Mouse (Mus musculus): Measurements from ENCODE around the gene Ccdc89. TPM values are rescaled to one million over a fixed set of nuclear protein-coding genes. Genes with fewer than 3 reads are reported as not detected.

Ccdc89 gene
- polyA plus RNA-seq, 1 experiment from 2014 or later, result 0.47 TPM

GRCm38 (mm10) chr7:90460330-90460729, 34.0 kb downstream of the Ccdc89 start:
- Histone ChIP-seq H3K4me2 (replicated peaks; ENCODE audit: low read depth) (peak overlapping the region; percentile 13; the same call in 1 of the 2 replicates), H3K27me3 (replicated peaks; ENCODE audit: control insufficient read depth, insufficient read depth, low read length) (no peaks in the 10 kb centered on the region), H3K4me1 (replicated peaks; ENCODE audit: control insufficient read depth, insufficient read depth, low read length) (no peaks in the 10 kb centered on the region; the same call in 1 of the 2 replicates), H3K4me3 (ENCODE audit: low read depth, low read length) (no peak overlapping the region), H3K9ac (ENCODE audit: low read depth, low read length) (no peak overlapping the region), H3K27ac (ENCODE audit: low read depth, low read length) (no peak overlapping the region), H3K9me3 (ENCODE audit: control insufficient read depth) (no peaks in the 10 kb centered on the region), H3K36me3 (ENCODE audit: control insufficient read depth, insufficient read depth) (no peaks in the 10 kb centered on the region)
- TF ChIP-seq CTCF (IDR thresholded peaks at IDR 0.05; ENCODE audit: low read depth), result no peak
- 42% methylated on average over 10 of the region's 10 CpGs for WGBS
- ATAC-seq, result no peak

DNA sequence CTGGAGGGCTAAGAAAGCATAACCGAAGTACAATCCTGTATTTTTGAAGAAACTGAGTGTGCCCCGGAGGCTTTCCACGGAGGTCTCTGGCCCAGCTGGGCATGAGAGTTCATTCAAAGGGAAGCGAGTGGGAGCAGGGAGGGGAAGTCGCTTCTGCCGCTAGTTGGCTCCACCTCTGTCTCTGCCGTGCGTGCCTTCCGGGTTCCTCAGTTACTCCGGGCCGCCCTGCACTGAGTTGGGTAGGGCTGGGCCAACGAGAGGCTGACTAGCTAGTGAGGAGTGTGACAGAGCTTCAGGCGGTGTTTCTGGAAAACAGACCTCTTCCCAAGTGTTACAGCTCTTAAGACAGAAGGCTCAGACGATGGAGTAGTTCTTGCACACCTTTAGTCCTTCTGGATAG, 34.6 kb downstream of the Ccdc89 start:
- no peaks in the 10 kb centered on the region for H3K36me3 ChIP-seq (ENCODE audit: control insufficient read depth, insufficient read depth)
- no peaks in the 10 kb centered on the region; the same call in 1 of the 2 replicates for H3K4me1 ChIP-seq (replicated peaks; ENCODE audit: control insufficient read depth, insufficient read depth, low read length)
- peak; percentile 70 for TF ChIP-seq CTCF (IDR thresholded peaks at IDR 0.05; ENCODE audit: low read depth)
- ATAC-seq, result peak; percentile 31; the same call in 1 of the 2 replicates
- H3K4me3 ChIP-seq (ENCODE audit: low read depth, low read length), result no peak overlapping the region
- no peaks in the 10 kb centered on the region for H3K27me3 ChIP-seq (replicated peaks; ENCODE audit: control insufficient read depth, insufficient read depth, low read length)
- 18% methylated on average over 14 of the region's 14 CpGs for WGBS
- H3K4me2 ChIP-seq (replicated peaks; ENCODE audit: low read depth), result peak overlapping the region; percentile 13
- no peak overlapping the region for H3K9ac ChIP-seq (ENCODE audit: low read depth, low read length)
- H3K9me3 ChIP-seq (ENCODE audit: control insufficient read depth), result no peaks in the 10 kb centered on the region
- no peak overlapping the region for H3K27ac ChIP-seq (ENCODE audit: low read depth, low read length)

- Histone ChIP-seq H3K27ac (ENCODE audit: low read depth, low read length) (no peak overlapping the region), H3K27me3 (replicated peaks; ENCODE audit: control insufficient read depth, insufficient read depth, low read length) (no peaks in the 10 kb centered on the region), H3K4me1 (replicated peaks; ENCODE audit: control insufficient read depth, insufficient read depth, low read length) (no peaks in the 10 kb centered on the region), H3K4me3 (ENCODE audit: low read depth, low read length) (no peak overlapping the region), H3K36me3 (ENCODE audit: control insufficient read depth, insufficient read depth) (0 out of 2 replicates have a peak, but pooled peaks cover 2% of the 10 kb centered on the region), H3K9me3 (ENCODE audit: control insufficient read depth) (no peaks in the 10 kb centered on the region), H3K9ac (ENCODE audit: low read depth, low read length) (no peak overlapping the region), H3K4me2 (replicated peaks; ENCODE audit: low read depth) (no peak overlapping the region)
- WGBS, result 94% methylated on average over 5 of the region's 5 CpGs
- TF ChIP-seq CTCF (IDR thresholded peaks at IDR 0.05; ENCODE audit: low read depth), result no peak
- no peak for ATAC-seq
Measured at GRCm38 (mm10) chr7:90461441-90461840, 35.1 kb downstream of the Ccdc89 start.

GRCm38 (mm10) chr7:90473511-90473910, 47.1 kb downstream of the Ccdc89 start:
- no peaks in the 10 kb centered on the region for H3K9me3 ChIP-seq (ENCODE audit: control insufficient read depth)
- H3K36me3 ChIP-seq (ENCODE audit: control insufficient read depth, insufficient read depth), result peaks cover 22% of the 10 kb centered on the region; the same call in 1 of the 2 replicates
- no peak overlapping the region for H3K4me2 ChIP-seq (replicated peaks; ENCODE audit: low read depth)
- no peak overlapping the region for H3K27ac ChIP-seq (ENCODE audit: low read depth, low read length)
- no peak for ATAC-seq
- 49% methylated on average over 2 of the region's 2 CpGs for WGBS
- H3K9ac ChIP-seq (ENCODE audit: low read depth, low read length), result no peak overlapping the region
- peaks cover 2% of the 10 kb centered on the region for H3K27me3 ChIP-seq (replicated peaks; ENCODE audit: control insufficient read depth, insufficient read depth, low read length)
- 0 out of 2 replicates have a peak, but pooled peaks cover 3% of the 10 kb centered on the region for H3K4me1 ChIP-seq (replicated peaks; ENCODE audit: control insufficient read depth, insufficient read depth, low read length)
- H3K4me3 ChIP-seq (ENCODE audit: low read depth, low read length), result no peak overlapping the region
- no peak for TF ChIP-seq CTCF (IDR thresholded peaks at IDR 0.05; ENCODE audit: low read depth)

- Histone ChIP-seq H3K4me1 (replicated peaks; ENCODE audit: control insufficient read depth, insufficient read depth, low read length) (0 out of 2 replicates have a peak, but pooled peaks cover 3% of the 10 kb centered on the region), H3K4me3 (ENCODE audit: low read depth, low read length) (peak within 1 kb of the TSS; percentile 62), H3K9ac (ENCODE audit: low read depth, low read length) (peak within 1 kb of the TSS; percentile 66), H3K27me3 (replicated peaks; ENCODE audit: control insufficient read depth, insufficient read depth, low read length) (peaks cover 7% of the 10 kb centered on the region), H3K27ac (ENCODE audit: low read depth, low read length) (peak within 1 kb of the TSS; percentile 71), H3K36me3 (ENCODE audit: control insufficient read depth, insufficient read depth) (0 out of 2 replicates have a peak, but pooled peaks cover 6% of the 10 kb centered on the region), H3K9me3 (ENCODE audit: control insufficient read depth) (no peaks in the 10 kb centered on the region), H3K4me2 (replicated peaks; ENCODE audit: low read depth) (peak within 1 kb of the TSS; percentile 96)
- TF ChIP-seq CTCF (IDR thresholded peaks at IDR 0.05; ENCODE audit: low read depth), result no peak
- under 1% methylated on average over 36 of the region's 36 CpGs for WGBS
- peak; percentile 100 for ATAC-seq
Measured at GRCm38 (mm10) chr7:90475793-90476312, 49.5 kb downstream of the Ccdc89 start, which contains the start of gene Tmem126b. Gene Tmem126b, minus strand, starts transcription at chr7:90476001.

DNA sequence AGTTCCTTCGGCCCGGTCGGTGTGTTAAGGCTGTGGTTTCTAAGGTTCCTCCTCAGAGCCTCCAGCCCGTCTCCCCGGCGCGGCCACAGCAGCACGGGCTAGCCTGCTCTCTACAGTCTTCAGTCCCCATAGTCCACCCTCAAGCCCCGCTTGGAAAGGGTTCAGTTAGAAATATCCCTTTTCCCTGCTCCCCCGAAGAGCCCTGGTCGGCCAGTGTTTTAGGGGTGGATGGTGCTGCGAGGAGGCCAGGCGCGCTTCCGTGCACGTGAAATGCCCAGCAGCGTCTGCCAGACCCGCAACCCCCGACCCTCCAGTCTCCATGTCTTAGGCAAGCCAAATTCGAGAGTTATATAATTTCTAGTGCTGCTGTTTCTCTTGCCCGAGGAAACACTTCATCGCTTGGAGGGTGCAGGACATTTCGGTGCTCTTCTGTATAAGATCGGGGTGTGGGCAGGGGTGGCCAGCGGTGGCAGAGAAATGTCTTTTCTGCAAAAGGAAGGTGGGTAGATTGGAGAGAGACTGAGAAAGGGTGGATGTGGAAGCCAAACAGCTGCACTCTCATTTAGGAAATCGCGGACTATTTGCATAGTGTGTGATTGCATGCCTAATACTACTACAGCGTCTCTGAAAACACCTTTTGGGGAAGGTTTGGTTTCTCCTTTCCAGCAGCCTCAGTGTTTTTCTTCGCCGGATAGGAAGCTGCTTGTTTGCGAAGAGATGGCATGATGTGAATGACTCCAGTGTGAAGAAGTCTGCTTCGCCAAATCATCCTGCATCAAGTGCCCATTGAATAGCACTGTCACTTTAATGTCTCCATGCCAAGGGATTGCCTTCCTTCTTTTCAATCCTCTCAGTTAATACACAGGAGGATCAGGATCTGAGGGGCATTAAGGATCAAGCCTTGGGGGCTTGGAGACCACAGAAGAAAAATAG, 50.2 kb downstream of the Ccdc89 start, which contains the start of gene Dlg2:
Dlg2 (plus strand) TSS at position 360 of the 933 bp plus-strand sequence.
- Histone ChIP-seq H3K9ac (ENCODE audit: low read depth, low read length) (peak within 1 kb of the TSS; percentile 66), H3K4me1 (replicated peaks; ENCODE audit: control insufficient read depth, insufficient read depth, low read length) (0 out of 2 replicates have a peak, but pooled peaks cover 3% of the 10 kb centered on the region), H3K4me2 (replicated peaks; ENCODE audit: low read depth) (peak within 1 kb of the TSS; percentile 96), H3K36me3 (ENCODE audit: control insufficient read depth, insufficient read depth) (0 out of 2 replicates have a peak, but pooled peaks cover 6% of the 10 kb centered on the region), H3K9me3 (ENCODE audit: control insufficient read depth) (no peaks in the 10 kb centered on the region), H3K27ac (ENCODE audit: low read depth, low read length) (peak within 1 kb of the TSS; percentile 71), H3K27me3 (replicated peaks; ENCODE audit: control insufficient read depth, insufficient read depth, low read length) (peaks cover 7% of the 10 kb centered on the region), H3K4me3 (ENCODE audit: low read depth, low read length) (peak within 1 kb of the TSS; percentile 62)
- ATAC-seq, result peak; percentile 74
- TF ChIP-seq CTCF (IDR thresholded peaks at IDR 0.05; ENCODE audit: low read depth), result no peak
- under 1% methylated on average over 32 of the region's 32 CpGs for WGBS

Other genes starting within 250 kb of the Ccdc89 start
- not detected in 2 replicates for gene Ccdc83, start 160.8 kb upstream of the Ccdc89 start, polyA plus RNA-seq (2015; fragmentation: Nextera tagmentation; extraction: Ambion mirVana)
- 7.0 and 7.4 TPM in 2 replicates for gene Sytl2, start 124.3 kb upstream of the Ccdc89 start, polyA plus RNA-seq (2015; fragmentation: Nextera tagmentation; extraction: Ambion mirVana)
- gene Crebzf, start 16.2 kb downstream of the Ccdc89 start, polyA plus RNA-seq (2015; fragmentation: Nextera tagmentation; extraction: Ambion mirVana), result 19.3 and 23.7 TPM in 2 replicates
- 125 and 136 TPM in 2 replicates for gene Tmem126a, start 30.7 kb downstream of the Ccdc89 start, polyA plus RNA-seq (2015; fragmentation: Nextera tagmentation; extraction: Ambion mirVana)
- gene Tmem126b, start 49.4 kb downstream of the Ccdc89 start, polyA plus RNA-seq (2015; fragmentation: Nextera tagmentation; extraction: Ambion mirVana), result 29.0 and 32.0 TPM in 2 replicates
- gene Dlg2, start 50.1 kb downstream of the Ccdc89 start, polyA plus RNA-seq (2015; fragmentation: Nextera tagmentation; extraction: Ambion mirVana), result 1.1 TPM in 2 replicates